Mouse (Mus musculus) C2C12 (cell line): ENCODE measurements around the gene Pabpn1.

Source experiments
- CTCF ChIP-seq: IDR thresholded peaks from one replicate; pipeline ENCODE4 v1.5.1; 2011; ENCODE audit not compliant: control insufficient read depth, insufficient read depth, insufficient read length
- USF1 ChIP-seq: IDR thresholded peaks from one replicate; pipeline ENCODE4 v1.6.1; 2011; ENCODE audit warnings: low read depth, mild to moderate bottlenecking, control low read depth, moderate library complexity

GRCm38 (mm10) chr14:54932645-54933150 lies 40.4 kb downstream of the Pabpn1 start, which contains the start of gene Il25:
- TF ChIP-seq CTCF = no peak
- TF ChIP-seq USF1 = no peak
